Mouse (Mus musculus) olfactory bulb, adult 2 months (tissue): Measurements from ENCODE around the gene Trp53rka.

Experiments used
- CTCF ChIP-seq: fragments of 200-500 bp; IDR thresholded peaks from 2 replicates; pipeline ENCODE4 v1.5.1; 2012; ENCODE audit warnings: low read depth, mild to moderate bottlenecking, low read length, moderate library complexity; ENCODE audit not compliant: insufficient read depth
- POLR2A ChIP-seq: fragments of 200-500 bp; IDR thresholded peaks from 2 replicates; pipeline ENCODE4 v1.6.1; 2012; ENCODE audit warnings: mild to moderate bottlenecking, low read depth, low read length, moderate library complexity; ENCODE audit not compliant: insufficient read depth

- no peak for TF ChIP-seq CTCF
- no peak for TF ChIP-seq POLR2A
These were observed 9.0 kb downstream of the Trp53rka start for GRCm38 (mm10) chr2:165484152-165484551.
